Mouse (Mus musculus) hindbrain, embryonic 16.5 days (tissue): ENCODE measurements around the gene Nsf. TPM values are rescaled to one million over a fixed set of nuclear protein-coding genes. Genes with fewer than 3 reads are reported as not detected.

Experiments
- ATAC-seq: fragments of 200-750 bp; cut with Nextera tagmentation; 2 replicates; pipeline ENCODE4 v1.8.0; 2017; ENCODE audit warnings: moderate TSS enrichment, moderate library complexity
- H3K27ac ChIP-seq: fragments of 300-500 bp; sonication (generic); 2 replicates; pipeline ENCODE4 v1.5.1; 2014; ENCODE audit warnings: low read depth, mild to moderate bottlenecking, control low read depth, low read length, moderate library complexity
- H3K27me3 ChIP-seq: fragments of 300-500 bp; sonication (generic); replicated peaks from 2 replicates; pipeline ENCODE4 v1.6.1; 2014; ENCODE audit warnings: low read length; ENCODE audit not compliant: control insufficient read depth, insufficient read depth
- H3K36me3 ChIP-seq: fragments of 300-500 bp; sonication (generic); 2 replicates; pipeline ENCODE4 v1.6.1; 2014; ENCODE audit warnings: mild to moderate bottlenecking, low read length, moderate library complexity, mixed read lengths; ENCODE audit not compliant: control insufficient read depth, insufficient read depth
- H3K4me1 ChIP-seq: fragments of 300-500 bp; sonication (generic); 2 replicates; pipeline ENCODE4 v1.6.1; 2014; ENCODE audit warnings: low read depth, low read length; ENCODE audit not compliant: control insufficient read depth, insufficient read depth
- H3K4me2 ChIP-seq: fragments of 300-500 bp; sonication (generic); 2 replicates; pipeline ENCODE4 v1.6.1; 2014; ENCODE audit warnings: mild to moderate bottlenecking, low read length, control low read depth, moderate library complexity
- H3K4me3 ChIP-seq: fragments of 300-500 bp; sonication (generic); 2 replicates; pipeline ENCODE4 v1.5.1; 2014; ENCODE audit warnings: mild to moderate bottlenecking, low read length, control low read depth, moderate library complexity
- H3K9ac ChIP-seq: fragments of 300-500 bp; sonication (generic); 2 replicates; pipeline ENCODE4 v1.6.1; 2014; ENCODE audit warnings: low read depth, mild to moderate bottlenecking, control low read depth, low read length, moderate library complexity
- H3K9me3 ChIP-seq: fragments of 300-500 bp; sonication (generic); 2 replicates; pipeline ENCODE4 v1.6.1; 2014; ENCODE audit warnings: mild to moderate bottlenecking, low read length, moderate library complexity; ENCODE audit not compliant: control insufficient read depth
- WGBS: fragments of 180-500 bp; shearing (Covaris S2); extraction: QIAGEN DNeasy Blood & Tissue Kit; methylation state at CpG from one replicate; pipeline ENCODE4 v1.1.7; 2014; 5-methylcytosine and 5-hydroxymethylcytosine counted together
- polyA plus RNA-seq: library from polyadenylated mRNA; unstranded; fragments of >200 nt; fragmentation: Nextera tagmentation; extraction: Ambion mirVana; gene quantifications from 2 replicates; pipeline ENCODE4 v1.2.1, GENCODE M21; 2015

The Nsf gene
- polyA plus RNA-seq, 1 experiment from 2014 or later = 239 TPM

DNA sequence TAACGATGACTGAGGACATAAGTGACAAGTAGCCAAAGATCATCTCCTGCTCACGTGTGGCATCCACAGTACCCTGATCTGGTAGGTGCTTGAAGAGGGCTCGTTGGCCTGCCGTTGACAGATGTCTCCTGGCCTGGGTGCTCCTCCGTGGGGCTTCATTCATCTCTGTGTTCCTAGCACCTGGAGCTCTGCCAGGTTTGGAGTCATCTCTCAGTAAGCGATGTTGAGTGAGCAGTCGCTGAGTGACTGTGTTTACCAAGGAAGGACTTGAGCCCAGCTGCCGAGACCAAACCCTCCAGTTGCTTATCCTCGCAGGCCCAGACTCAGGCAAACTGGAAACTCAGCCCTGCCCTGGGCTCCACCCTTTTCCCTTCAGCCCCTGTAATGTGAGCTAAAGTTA lies 152.7 kb downstream of the Nsf start:
- WGBS = 68% methylated on average over 9 of the region's 9 CpGs
- Histone ChIP-seq H3K27ac (no peak overlapping the region), H3K9me3 (no peaks in the 10 kb centered on the region), H3K4me3 (no peak overlapping the region), H3K9ac (no peak overlapping the region), H3K36me3 (no peaks in the 10 kb centered on the region), H3K4me1 (no peaks in the 10 kb centered on the region; the same call in 1 of the 2 replicates), H3K27me3 (no peaks in the 10 kb centered on the region), H3K4me2 (no peak overlapping the region)
- no peak for ATAC-seq

- ATAC-seq = no peak
- Histone ChIP-seq H3K36me3 (no peaks in the 10 kb centered on the region), H3K4me3 (no peak overlapping the region), H3K4me1 (no peaks in the 10 kb centered on the region), H3K27ac (no peak overlapping the region), H3K27me3 (peaks cover 5% of the 10 kb centered on the region; the same call in 1 of the 2 replicates), H3K4me2 (no peak overlapping the region), H3K9ac (no peak overlapping the region), H3K9me3 (no peaks in the 10 kb centered on the region)
- WGBS = 61% methylated on average over 5 of the region's 5 CpGs
Measured at GRCm38 (mm10) chr11:103789951-103790350, 163.9 kb downstream of the Nsf start.

GRCm38 (mm10) chr11:103780152-103780551 lies 173.7 kb downstream of the Nsf start:
- Histone ChIP-seq H3K27ac (no peak overlapping the region), H3K27me3 (peaks cover 3% of the 10 kb centered on the region), H3K4me3 (no peak overlapping the region), H3K9me3 (no peaks in the 10 kb centered on the region), H3K36me3 (no peaks in the 10 kb centered on the region), H3K4me1 (no peaks in the 10 kb centered on the region), H3K4me2 (no peak overlapping the region), H3K9ac (no peak overlapping the region)
- 64% methylated on average over 9 of the region's 9 CpGs for WGBS
- no peak for ATAC-seq

GRCm38 (mm10) chr11:103774228-103774530 lies 179.7 kb downstream of the Nsf start:
- Histone ChIP-seq H3K27me3 (peaks cover 28% of the 10 kb centered on the region), H3K9me3 (no peaks in the 10 kb centered on the region), H3K4me3 (peak overlapping the region; percentile 53), H3K4me1 (peaks cover 33% of the 10 kb centered on the region), H3K36me3 (no peaks in the 10 kb centered on the region), H3K4me2 (peak overlapping the region; percentile 86), H3K27ac (peak overlapping the region; percentile 12; the same call in 1 of the 2 replicates), H3K9ac (peak overlapping the region; percentile 60)
- ATAC-seq = peak; percentile 40; the same call in 1 of the 2 replicates
- 0% methylated on average over 19 of the region's 19 CpGs for WGBS

- WGBS = under 1% methylated on average over 59 of the region's 60 CpGs
- Histone ChIP-seq H3K4me1 (peaks cover 33% of the 10 kb centered on the region), H3K9me3 (no peaks in the 10 kb centered on the region), H3K27ac (peak within 1 kb of the TSS; percentile 44; the same call in 1 of the 2 replicates), H3K27me3 (peaks cover 28% of the 10 kb centered on the region), H3K4me2 (peak within 1 kb of the TSS; percentile 86), H3K36me3 (no peaks in the 10 kb centered on the region), H3K9ac (peak within 1 kb of the TSS; percentile 60), H3K4me3 (peak within 1 kb of the TSS; percentile 53)
- peak; percentile 72 for ATAC-seq
Measured at GRCm38 (mm10) chr11:103773387-103774227, 180.2 kb downstream of the Nsf start, which contains the start of gene Wnt3. Gene Wnt3 (plus strand): TSS chr11:103774150.

DNA sequence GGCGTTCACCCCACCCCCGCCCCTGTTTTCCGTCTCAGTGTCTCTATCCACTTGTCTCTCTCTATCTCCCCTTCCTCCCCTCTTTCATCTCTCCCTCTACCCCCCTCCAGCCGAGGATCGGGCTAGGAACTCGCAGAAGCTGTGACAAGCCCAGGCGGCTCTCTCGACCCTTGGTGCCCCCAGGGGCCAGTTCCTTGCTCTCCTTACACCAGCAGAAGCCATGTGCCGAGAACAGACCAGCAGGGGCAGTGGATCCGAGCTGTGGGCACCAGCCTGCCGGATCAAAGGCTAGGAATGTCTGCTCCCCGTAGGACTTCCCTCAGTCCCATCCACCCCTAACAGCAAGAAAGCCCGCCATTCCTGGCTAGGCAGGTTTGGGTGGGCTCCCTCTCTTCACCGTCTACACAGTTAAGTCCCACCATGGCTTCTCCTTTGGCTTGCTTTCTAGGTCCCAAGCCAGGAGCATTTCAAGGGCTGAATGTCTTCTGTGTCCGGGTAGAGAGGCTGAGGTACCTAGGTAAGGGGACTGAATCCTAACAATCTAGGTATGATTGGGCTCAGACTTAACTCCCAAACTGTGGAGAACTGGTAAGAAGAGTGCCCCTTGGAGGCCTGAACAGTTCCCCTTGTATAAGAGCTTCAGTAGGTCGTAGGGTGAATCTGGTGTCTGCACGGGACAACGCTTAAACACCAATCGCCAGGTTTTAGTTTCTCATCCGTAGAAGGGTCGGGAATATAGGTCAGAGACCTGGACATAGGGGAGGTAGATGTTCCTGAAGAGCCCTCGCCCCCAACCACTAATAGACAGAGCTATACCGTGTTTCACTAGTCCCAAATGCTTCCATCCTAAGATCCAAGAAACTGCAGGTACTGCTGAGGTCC lies 181.1 kb downstream of the Nsf start:
- no peaks in the 10 kb centered on the region for H3K36me3 ChIP-seq
- H3K9ac ChIP-seq = peak overlapping the region; percentile 60
- 3% methylated on average over 23 of the region's 23 CpGs for WGBS
- H3K4me1 ChIP-seq = peaks cover 33% of the 10 kb centered on the region
- peak overlapping the region; percentile 86 for H3K4me2 ChIP-seq
- no peak for ATAC-seq
- H3K27me3 ChIP-seq = peaks cover 28% of the 10 kb centered on the region
- H3K4me3 ChIP-seq = peak overlapping the region; percentile 53
- no peak overlapping the region; the same call in 1 of the 2 replicates for H3K27ac ChIP-seq
- H3K9me3 ChIP-seq = no peaks in the 10 kb centered on the region

Other genes with a start within 250 kb of the Nsf start
- gene Wnt9b, start 204.2 kb downstream of the Nsf start, polyA plus RNA-seq = 0.54 and 0.56 TPM in 2 replicates
- gene Wnt3, start 179.9 kb downstream of the Nsf start, polyA plus RNA-seq = 11.0 and 12.1 TPM in 2 replicates
- 197 and 200 TPM in 2 replicates for gene Arf2, start 12.7 kb upstream of the Nsf start, polyA plus RNA-seq
- 9.0 and 10.2 TPM in 2 replicates for gene Crhr1, start 178.8 kb upstream of the Nsf start, polyA plus RNA-seq
- not detected in 2 replicates for gene Sppl2c, start 232.3 kb upstream of the Nsf start, polyA plus RNA-seq